Mouse (Mus musculus) left cerebral cortex, adult 9 months (tissue): Measurements from ENCODE around the gene Gtf2h3.
"Not testable (repeated sequence)": the region's sequence is repeated elsewhere in the genome, so short reads cannot be mapped to it uniquely, and the experiment has no call there.

Experiments
- DNase-seq, 2 experiments: peaks; one replicate each; pipeline ENCODE4 v3.0.0; 2022; ENCODE audit warnings: low spot score in 2 of 2

The Gtf2h3 gene

DNA sequence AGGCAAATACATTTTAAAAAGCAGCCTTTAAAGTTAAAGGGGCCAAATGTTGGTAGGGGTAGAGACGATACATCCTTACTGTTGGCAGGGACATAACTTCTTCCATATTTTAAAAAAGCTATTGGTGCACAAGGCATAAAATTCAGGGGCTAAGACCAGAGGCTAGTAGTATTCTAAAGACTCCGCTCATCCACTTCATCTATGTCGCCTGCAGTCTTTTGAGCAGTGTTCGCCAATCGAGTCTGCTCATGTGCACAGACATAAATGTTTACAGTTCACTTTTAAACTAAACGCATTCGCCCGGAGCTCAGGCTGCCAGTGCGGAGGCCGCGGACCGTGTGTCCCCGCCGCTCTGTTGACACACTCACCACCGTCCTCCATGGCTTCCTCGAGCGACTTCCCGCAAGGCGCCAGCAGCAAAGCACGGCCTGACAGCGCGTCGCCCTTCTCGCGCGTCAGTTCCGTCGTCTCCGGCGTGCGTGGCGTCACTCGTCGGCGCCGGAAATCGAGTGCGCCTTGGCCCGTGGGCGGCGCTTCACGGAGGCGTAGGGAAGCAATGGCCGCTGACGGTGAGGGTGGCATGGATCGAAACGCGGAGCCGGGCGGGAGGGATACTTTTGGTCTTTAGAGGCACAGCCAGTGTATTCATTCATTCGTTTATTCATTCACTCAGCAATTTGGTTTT is at the start of gene Gtf2h3, which contains the start of gene Eif2b1:
Gtf2h3 (plus strand) TSS at position 508 of the 685 bp plus-strand sequence.
Eif2b1 (minus strand) TSS at position 499 of the 685 bp plus-strand sequence.
- DNase-seq: peak; percentile 77 to 92

DNA sequence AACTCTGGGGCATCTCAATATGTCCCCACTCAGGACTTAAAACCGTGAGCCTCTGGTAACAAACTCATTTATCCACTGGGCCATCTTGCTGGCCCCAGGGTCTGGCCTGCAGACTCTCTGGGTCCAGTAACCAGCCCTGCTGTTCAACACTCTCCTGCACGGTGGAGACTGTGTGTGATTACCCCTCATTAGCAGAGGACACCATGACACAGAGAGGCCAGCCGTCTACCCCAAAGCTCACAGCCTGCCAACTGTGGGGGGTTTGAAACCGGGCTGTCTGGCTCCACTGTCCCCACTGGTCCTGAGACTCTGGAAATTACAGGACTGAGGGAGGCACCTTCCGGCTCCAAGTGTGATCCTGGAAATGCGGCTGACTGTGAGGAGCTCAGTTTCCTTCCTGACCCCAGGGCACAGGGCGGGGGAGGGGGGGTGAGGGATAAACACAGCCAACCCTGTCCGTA is 49.7 kb upstream of the Gtf2h3 start:
- DNase-seq: no peak

DNA sequence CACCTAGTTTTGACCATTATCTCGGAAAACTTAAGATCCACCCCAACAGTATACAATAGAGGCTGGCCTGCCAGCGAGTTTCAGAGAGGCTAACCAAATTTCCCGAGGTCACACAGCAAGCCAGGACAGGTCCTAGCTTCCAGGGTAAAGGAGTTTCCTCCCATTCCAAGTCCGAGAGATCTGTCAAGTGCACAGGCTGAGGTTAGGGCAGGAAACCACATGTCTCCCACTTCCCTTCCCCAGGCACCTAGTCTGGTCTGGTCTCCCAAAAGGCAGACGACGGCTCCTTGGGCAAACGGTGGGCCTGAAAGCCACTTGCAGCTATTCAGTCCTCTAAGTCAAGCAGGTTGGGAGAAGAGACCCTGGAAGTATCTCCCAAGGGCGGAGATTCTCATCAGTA is 49.2 kb upstream of the Gtf2h3 start:
- no peak for DNase-seq

DNA sequence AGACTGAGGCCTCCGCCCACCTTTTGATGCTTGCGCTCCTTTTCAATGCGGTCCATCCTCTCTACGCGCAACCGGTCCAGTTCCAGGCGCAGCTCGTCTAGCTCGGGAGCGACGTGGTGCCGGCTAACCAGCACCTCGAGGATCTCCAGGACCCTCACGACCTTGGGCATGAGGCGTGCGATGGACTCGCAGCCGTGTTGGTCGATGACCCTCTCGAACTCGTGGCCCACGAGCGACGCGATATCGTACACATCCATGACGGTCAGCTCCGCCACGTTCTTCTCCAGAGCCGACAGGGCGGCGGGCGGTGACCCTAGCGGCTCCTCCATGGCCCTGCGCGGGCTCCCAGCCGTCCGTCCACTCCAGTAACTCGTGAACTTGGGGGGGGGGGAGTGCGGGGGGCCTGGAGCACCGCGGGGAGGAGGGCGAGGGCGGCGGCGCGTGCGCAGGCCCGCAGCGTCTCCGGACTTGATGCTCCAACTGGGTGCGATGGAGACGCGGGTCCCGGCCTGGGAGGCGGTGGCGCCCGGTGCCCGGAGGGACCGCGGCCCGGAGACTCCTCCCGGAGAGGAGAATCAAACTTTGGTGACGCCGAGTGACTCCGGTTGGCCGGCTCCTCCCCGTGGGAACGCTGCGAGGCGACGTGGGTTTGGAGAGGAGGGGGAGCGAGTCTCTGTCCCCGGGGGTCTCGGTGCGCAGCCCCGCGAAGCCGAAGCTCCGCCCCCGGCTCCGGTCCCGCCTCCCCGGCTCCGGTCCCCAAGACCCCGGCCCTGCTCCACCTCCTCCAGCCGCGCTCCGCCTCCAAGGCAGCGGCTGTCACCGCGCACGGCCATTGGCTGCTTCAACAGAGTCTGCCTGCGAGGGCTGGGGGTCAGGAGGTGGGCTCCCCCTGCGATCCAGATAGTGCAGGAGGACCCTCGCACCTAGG is 48.0 kb upstream of the Gtf2h3 start, which contains the start of gene Rilpl1:
Rilpl1 (minus strand) TSS at position 737 of the 928 bp plus-strand sequence.
- peak in 1 of 2 experiments; percentile 63 for DNase-seq

DNA sequence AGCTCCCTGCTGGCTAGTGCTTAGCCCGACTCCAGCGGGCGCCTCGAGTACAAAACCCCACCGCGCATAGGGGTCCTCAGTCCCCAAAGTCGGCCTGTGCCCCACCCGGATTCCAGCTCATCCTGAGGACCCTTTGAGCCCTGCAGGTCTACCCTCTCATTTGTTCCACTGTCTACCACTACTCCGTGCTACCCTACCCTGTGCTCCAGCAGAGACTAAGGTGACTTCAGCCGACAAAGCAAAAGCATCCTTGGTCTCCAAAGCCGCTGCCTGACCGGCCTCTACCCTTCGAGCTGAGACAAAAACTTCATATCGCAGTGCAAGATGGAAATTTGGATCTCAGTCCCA is 47.4 kb upstream of the Gtf2h3 start:
- no peak for DNase-seq

DNA sequence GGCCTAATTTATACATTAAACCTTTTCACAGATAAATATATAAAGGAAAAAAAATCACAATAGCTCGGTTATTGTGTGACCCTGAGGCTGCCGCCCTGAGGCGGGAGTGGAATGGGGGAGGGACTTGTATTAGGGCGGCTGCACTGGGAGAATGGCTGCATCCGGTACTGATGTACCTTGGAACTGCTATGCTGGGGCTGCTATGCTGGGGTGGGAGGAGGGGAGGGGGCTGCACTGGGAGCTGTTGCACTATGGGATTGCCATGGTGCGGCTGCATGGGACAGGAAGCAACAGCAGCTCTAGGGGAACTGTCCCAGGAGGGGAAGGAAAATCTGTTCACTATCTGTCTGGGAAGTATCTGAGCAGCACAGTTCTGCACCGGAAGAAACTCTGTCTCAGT is 46.5 kb upstream of the Gtf2h3 start:
- DNase-seq: no peak

DNA sequence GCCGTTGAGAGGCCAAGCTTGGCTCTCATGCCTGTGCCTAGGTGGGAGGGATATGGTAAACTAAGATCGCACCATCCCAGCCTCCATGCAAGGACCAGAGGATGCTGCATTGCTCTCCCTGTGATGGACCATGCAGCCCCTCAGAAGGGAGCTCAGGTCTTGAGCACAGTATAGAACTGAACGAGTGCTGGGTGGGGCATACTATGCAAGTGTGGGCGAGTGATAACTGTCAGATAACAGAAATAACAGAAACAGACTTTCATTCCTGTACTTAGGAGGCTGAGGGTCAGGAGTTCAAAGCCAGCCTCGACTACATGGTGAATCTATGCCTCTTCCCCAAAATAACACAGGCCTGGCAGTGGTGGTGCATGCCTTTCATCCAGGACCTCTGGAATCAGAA is 43.9 kb upstream of the Gtf2h3 start:
- no peak for DNase-seq

DNA sequence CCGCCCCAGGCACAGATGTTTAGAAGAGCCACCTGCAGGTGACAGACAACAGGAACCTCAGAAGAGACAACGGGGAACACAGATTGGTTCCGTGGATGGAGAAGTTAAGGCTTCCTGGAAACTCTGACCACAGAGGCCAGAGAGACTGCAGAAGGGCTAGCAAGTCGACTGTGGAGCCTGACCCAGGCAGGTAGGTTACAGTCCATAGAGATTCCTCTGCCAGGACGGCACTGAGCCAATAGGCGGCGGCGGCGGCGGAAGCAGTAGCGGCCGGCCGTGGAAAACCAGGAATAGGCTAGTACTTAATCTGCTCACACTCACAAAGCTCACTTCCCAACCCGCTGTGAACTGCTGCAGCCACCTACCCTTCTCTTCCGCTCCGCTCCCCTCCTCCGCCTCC is 42.2 kb upstream of the Gtf2h3 start:
- DNase-seq: peak in 1 of 2 experiments; percentile 39

DNA sequence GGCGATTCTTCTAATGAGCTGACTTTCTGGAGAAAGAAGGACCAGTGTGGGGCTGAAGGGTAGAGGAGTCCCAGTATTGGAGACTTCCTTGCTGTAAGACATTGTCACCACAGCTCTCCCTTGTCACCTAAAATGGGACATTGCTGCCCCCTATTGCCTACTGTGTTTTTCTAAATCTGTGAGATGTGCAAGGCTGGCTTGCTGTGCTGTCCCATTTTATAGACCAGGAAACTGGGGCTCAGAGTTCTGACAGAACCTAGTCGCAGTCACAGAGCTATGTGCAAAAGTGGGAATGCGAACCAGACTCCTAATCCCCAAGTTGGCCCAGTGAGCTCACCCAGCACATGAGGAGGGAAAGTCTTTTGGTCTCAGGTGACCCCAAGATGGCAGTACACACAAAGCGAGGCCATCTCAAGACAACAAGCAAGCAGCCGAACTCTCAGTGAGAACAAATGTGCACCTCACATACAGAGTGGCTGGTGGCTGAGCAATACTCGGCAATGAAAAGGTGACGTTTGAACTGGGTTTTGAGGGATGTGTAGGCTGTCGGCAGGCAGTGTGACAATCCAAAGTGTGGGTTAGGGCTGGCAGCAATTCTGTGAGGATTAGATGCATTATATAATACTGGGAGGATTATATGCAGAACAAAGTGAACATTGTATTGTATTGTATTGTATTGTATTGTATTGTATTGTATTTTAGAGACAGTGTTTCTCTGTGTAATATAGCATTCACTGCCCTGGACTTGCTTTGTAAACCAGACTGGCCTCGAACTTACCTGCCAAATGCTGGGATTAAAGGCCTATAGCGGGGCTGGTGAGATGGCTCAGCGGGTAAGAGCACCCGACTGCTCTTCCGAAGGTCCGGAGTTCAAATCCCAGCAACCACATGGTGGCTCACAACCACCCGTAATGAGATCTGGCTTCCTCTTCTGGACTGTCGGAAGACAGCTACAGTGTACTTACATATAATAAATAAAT is 39.8 kb upstream of the Gtf2h3 start:
- DNase-seq: peak in 1 of 2 experiments; percentile 81

DNA sequence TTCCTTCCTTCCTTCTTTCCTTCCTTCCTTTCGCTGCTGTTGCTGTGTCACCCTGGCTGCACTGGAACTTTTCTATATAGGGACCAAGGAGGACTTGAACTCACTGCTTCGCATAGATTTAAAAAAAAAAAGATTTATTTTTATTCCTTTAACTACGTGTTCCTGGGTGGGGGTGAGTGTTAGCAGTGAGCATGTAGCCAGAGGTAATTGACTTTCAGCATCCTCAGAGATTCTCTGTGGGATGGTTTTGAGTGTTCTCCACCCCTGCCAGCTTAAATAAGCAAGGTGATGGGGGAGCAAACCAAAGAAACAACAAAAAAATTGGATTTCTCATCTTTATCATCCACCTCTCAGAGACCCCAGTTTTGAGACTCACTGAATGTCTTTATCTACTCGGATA is 39.0 kb upstream of the Gtf2h3 start:
- no peak for DNase-seq

DNA sequence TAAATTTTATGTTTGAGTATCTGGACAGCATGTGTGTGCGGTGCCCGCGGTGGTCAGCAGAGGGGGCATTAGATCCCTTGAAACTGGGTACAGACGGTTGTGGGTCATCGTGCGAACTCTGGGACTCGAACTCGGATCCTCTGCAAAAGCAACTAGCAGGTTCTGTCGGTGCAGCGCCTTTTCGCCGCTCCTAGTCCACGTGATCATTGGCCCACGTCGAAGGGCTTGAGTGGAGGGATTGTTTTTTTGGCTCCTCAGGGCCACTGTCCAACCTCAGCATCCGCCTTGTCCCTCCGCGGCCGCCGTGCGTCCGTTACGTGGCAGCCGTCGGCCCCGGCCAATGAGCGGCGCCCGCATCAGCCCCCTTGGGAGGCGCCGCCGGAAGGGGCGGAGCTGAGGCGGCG is 38.6 kb upstream of the Gtf2h3 start, which contains the start of gene Tmed2:
Tmed2 (plus strand) TSS at position 313 of the 404 bp plus-strand sequence.
- DNase-seq: peak; percentile 95 to 96

DNA sequence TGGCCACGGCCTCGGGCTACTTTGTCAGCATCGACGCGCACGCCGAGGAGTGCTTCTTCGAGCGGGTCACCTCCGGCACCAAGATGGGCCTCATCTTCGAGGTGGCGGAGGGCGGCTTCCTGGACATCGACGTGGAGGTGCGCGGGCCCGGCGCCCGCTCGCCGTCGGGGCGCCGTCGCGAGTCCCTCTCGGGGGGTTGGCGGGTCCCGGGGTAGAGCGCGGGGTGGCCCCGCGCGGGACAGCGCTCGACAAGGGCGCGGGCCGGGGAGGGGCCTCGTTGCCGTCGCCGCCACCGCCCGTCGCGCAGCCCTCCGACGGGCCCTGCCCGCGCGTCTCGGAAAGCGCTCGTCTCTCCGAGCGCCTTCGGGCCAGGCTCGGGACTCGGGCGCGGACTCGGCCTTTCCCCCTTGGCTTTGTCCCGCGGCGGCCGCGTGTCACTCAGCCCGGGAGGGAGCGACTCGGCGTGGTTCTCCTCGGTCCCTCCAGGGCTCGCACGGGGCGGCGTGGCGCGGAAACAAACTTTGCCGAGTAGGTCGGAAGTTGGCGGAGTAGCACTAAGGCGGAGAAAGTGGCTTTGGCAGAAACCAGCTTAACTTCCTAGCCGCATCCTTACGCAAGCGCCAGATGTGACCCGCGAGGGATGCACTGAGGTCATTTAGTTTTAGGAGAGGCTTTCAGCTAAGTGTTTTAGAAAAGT is 37.9 kb upstream of the Gtf2h3 start:
- peak in 1 of 2 experiments; percentile 45 for DNase-seq

DNA sequence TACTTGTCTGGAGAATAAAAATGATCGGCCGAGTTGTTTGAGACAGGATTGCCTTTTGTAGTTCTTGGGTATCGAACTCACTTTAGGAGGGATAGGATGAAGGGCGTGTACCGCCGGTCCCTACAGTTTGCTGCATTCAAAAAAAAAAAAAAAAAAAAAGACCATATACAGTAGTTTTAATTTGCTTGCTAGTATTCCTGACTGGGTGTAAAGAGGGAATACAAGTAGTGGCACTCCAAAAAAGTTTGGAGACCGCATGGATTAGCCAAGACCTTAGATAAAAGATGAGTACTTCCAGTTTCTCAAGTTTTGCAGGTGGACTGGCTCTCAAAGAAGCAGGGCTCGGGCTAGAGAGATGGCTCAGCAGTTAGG is 37.4 kb upstream of the Gtf2h3 start:
- no peak for DNase-seq

DNA sequence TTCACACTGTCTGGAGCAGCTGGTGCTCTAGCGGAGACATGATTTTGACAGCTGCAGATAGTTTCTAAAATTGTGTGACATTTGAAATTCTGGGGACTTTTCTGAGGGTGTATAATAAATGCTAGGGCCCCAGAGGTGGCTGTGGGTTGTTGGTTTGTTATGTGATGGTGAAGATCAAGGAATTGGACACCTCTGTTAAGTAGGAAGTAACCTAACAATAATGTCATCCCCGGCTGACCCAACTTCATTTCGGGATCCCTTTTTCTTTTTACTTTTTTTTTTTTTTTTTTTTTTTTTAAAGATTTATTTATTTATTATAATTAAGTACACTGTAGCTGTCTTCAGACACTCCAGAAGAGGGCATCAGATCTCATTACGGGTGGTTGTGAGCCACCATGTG is 28.2 kb upstream of the Gtf2h3 start:
- DNase-seq: not testable (repeated sequence)

DNA sequence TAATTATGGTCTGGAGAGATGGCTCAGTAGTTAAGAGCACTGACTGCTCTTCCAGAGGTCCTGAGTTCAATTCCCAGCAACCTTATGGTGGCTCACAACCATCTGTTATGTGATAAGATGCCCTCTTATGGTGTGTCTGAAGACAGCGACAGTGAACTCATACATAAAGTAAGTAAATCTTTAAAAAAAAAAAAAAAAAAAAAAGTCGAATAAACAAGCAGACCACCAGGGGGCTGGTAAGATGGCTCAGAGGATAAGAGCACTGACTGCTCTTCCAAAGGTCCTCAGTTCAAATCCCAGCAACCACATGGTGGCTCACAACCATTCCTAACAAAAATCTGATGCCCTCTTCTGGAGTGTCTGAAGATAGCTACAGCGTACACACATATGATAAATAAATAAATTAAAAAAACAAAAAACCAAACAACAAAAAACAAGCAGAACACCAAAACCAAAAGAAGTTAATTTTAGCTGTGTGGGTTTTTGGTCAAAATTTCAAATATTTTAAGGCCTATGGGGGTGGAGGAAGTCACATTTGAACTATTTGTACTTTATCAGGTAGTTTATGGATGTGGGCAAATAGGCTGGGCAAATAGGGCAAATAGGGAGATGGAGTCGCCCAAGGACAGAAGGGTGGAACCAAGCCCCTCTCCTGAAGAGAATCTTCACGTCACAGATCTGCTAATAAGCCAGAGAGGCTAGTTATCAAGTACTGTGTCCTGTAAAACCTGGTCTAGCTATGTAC is 27.4 kb upstream of the Gtf2h3 start:
- not testable (repeated sequence) for DNase-seq

DNA sequence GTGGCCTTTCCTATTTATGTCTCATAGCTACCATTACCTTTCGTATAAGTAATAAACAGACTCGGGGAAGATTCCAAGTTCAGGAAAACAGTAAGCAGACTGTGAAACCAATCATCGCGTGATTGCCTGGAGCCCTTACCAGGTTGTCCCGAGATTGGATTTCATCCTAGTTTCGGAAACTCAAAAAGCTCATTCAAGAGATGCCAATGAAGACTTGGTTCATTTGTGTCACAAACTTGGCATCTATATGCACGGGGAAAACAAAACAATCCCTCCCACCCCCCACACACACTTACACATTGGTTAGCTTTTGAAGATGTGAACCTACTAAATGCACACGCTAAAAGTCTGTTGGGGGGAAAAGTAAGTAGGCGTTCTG is 26.9 kb upstream of the Gtf2h3 start:
- no peak for DNase-seq

DNA sequence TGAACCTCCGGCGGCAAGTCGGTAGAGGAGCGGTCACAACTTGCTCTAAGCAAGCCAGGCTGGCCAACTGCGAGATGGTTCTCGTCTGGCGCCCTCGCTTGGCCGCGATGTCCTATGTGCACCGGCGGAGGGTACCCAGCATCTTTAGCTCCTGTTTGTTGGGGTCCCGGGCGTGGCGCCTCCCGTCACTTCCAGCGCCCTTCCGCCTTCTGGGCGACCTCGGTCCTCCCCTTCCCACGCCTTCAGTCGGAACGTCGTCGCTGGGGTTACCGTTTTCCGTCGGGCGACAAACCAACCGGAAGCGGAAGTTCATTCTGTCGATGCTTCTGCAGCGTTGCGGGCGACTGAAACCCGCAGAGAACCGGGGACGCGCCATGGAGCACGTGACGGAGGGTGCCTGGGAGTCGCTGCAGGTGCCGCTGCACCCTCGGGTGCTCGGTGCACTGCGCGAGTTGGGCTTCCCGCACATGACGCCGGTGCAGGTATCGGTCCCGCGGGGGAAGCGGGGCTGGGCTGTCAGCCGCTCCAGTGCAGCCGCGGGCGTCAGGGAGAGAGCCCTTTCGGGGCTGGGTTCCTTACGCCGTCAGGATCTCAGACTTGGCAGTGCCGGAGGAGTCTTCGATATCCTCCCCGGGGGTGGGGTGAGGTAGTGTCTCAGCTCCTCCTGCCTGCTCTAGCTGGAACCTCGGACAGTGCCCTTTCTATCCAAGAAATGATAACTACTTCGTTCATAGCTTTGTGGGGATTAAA is 26.2 kb upstream of the Gtf2h3 start, which contains the start of gene Ddx55:
Ddx55 (plus strand) TSS at position 307 of the 750 bp plus-strand sequence.
- DNase-seq: peak; percentile 68 to 89

DNA sequence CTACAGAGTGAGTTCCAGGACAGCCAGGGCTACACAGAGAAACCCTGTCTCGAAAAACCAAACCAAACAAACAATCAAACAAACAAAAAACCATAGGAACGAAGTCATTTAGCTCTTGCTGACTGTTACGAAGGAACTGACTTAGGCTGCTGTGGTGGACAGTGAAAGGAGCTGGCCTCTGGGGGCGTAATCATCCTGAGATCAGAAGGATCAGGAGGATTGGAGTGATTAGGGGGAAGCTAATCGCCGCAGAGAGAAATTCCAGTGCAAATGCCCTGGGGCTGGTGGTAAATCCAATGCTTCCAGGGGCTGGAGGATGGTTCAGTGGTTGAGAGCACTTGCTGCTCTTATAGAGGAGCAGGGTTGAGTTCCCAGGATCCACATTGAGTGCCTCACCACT is 25.3 kb upstream of the Gtf2h3 start:
- DNase-seq: no peak

DNA sequence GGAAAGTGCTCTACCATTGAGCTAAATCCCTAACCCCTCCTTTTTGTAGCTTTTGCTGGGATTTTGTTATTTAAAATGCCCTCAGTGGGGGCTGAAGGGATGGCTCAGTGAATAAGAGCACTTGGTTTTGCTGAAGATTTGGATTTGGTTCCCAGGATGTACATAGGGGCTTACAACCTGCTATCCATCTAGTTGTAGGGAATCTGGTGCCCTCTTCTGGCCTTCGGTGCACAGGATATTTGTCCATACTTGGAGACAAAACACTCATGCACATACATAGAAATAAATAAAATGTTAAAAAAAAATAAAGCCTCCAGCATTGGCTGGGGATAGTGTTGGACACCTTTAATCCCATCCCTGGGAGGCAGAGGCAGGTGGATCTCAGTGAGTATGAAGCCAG is 23.8 kb upstream of the Gtf2h3 start:
- DNase-seq: no peak
